In the genomic region with DNA sequence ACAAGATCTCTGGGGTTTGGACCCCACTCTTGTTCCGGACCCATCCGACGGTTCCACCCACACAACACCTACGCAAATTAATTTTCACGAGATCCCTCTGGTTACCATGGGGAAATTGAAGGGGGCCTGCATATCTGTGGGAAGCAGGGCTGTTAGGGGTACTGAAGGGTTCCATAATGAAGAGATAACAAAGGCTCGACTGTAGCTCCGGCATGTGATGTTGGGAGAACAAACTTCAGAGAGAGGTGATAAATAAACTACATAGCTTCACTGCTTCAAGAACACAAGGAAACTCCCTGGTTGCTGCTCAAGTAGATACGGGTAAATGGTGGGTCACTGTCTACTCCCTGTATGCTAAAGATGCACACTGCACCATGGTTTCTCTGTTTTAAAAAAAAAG, we compare ENCODE assay signal across 19 mouse cellular contexts.
"Had no signal": no experiment of that assay in that cellular context is flagged by ENCODE, and none has a peak within 500 bp of the region (broad histone marks: within the 10 kb centered on the region; RNA-seq: fewer than 3 reads in every experiment).

No protein-coding gene starts in this region.

- H3K4me3 ChIP-seq: liver, embryonic 15.5 days; midbrain, embryonic 10.5 days; midbrain, embryonic 12.5 days; midbrain, embryonic 15.5 days; myocyte; neural tube, embryonic 13.5 days; neural tube, embryonic 15.5 days had no signal

- H3K27ac ChIP-seq: liver, embryonic 15.5 days; midbrain, embryonic 10.5 days; midbrain, embryonic 12.5 days; midbrain, embryonic 15.5 days; neural tube, embryonic 13.5 days; neural tube, embryonic 15.5 days had no signal

- H3K36me3 ChIP-seq: midbrain, embryonic 12.5 days had no signal

- ATAC-seq: midbrain, embryonic 15.5 days had no signal

- H3K9ac ChIP-seq: liver, embryonic 15.5 days; lung, embryonic 14.5 days; midbrain, embryonic 12.5 days; midbrain, embryonic 15.5 days; neural tube, embryonic 13.5 days; neural tube, embryonic 15.5 days had no signal

- DNase-seq: lung, adult 18-20 months; lung, embryonic 14.5 days; lung, postnatal 10 days; lung, postnatal 4 days; retina, postnatal 1 day; right cerebral cortex, adult 18-20 months; right cerebral cortex, postnatal 25 days; right cerebral cortex, postnatal 4 days; spleen, adult 18-20 months; thymus, adult 2 months; thymus, postnatal 25 days; thymus, postnatal 4 days had no signal

- H3K27me3 ChIP-seq: liver, embryonic 15.5 days; midbrain, embryonic 12.5 days; midbrain, embryonic 15.5 days; neural tube, embryonic 13.5 days; neural tube, embryonic 15.5 days had no signal

- H3K9me3 ChIP-seq: liver, embryonic 15.5 days; midbrain, embryonic 10.5 days; midbrain, embryonic 12.5 days; midbrain, embryonic 15.5 days; neural tube, embryonic 13.5 days; neural tube, embryonic 15.5 days had no signal

- H3K4me2 ChIP-seq: liver, embryonic 15.5 days; lung, embryonic 14.5 days; midbrain, embryonic 12.5 days; midbrain, embryonic 15.5 days; neural tube, embryonic 13.5 days; neural tube, embryonic 15.5 days had no signal
